Mouse (Mus musculus) heart, postnatal 0 days (tissue): ENCODE measurements around the gene Ahnak. TPM values are rescaled to one million over a fixed set of nuclear protein-coding genes. Genes with fewer than 3 reads are reported as not detected.
A peak's percentile ranks its signal among the peaks of the same experiment; 100 is the strongest.

Experiments
- ATAC-seq: fragments of 200-750 bp; cut with Nextera tagmentation; 2 replicates; pipeline ENCODE4 v1.8.0; 2017; ENCODE audit warnings: low read depth, moderate number of reproducible peaks, moderate library complexity; ENCODE audit not compliant: insufficient read depth
- DNase-seq: peaks from one replicate; pipeline ENCODE4 v3.0.0-alpha.2; 2016; ENCODE audit warnings: low spot score
- H3K27ac ChIP-seq: fragments of 300-500 bp; sonication (generic); 2 replicates; pipeline ENCODE4 v1.5.1; 2014; ENCODE audit warnings: low read depth, mild to moderate bottlenecking
- H3K27me3 ChIP-seq: fragments of 300-500 bp; sonication (generic); 2 replicates; pipeline ENCODE4 v1.6.1; 2014; ENCODE audit warnings: low read length, mixed read lengths; ENCODE audit not compliant: control insufficient read depth, insufficient read depth
- H3K36me3 ChIP-seq: fragments of 300-500 bp; sonication (generic); replicated peaks from 2 replicates; pipeline ENCODE4 v1.6.1; 2014; ENCODE audit warnings: low read length, mixed read lengths; ENCODE audit not compliant: control insufficient read depth, insufficient read depth
- H3K4me1 ChIP-seq: fragments of 300-500 bp; sonication (generic); 2 replicates; pipeline ENCODE4 v1.6.1; 2014; ENCODE audit warnings: antibody characterized with exemption; ENCODE audit not compliant: control insufficient read depth, insufficient read depth
- H3K4me2 ChIP-seq: fragments of 300-500 bp; sonication (generic); 2 replicates; pipeline ENCODE4 v1.6.1; 2014; ENCODE audit warnings: low read depth, mild to moderate bottlenecking, low read length, moderate library complexity
- H3K4me3 ChIP-seq: fragments of 300-500 bp; sonication (generic); 2 replicates; pipeline ENCODE4 v1.5.1; 2014; ENCODE audit warnings: low read depth, low read length
- H3K9ac ChIP-seq: fragments of 300-500 bp; sonication (generic); replicated peaks from 2 replicates; pipeline ENCODE4 v1.6.1; 2014; ENCODE audit warnings: low read depth, low read length, mixed read lengths
- H3K9me3 ChIP-seq: fragments of 300-500 bp; sonication (generic); replicated peaks from 2 replicates; pipeline ENCODE4 v1.6.1; 2016; ENCODE audit warnings: low read length; ENCODE audit not compliant: control insufficient read depth
- CTCF ChIP-seq: IDR thresholded peaks from 2 replicates; pipeline ENCODE4 v1.5.1; 2016; ENCODE audit warnings: antibody characterized with exemption, control low read depth, low read depth
- EP300 ChIP-seq: IDR thresholded peaks from 2 replicates; pipeline ENCODE4 v1.6.1; 2016; ENCODE audit warnings: antibody characterized with exemption, low read depth
- WGBS: fragments of 180-500 bp; shearing (Covaris S2); extraction: QIAGEN DNeasy Blood & Tissue Kit; methylation state at CpG from one replicate; pipeline ENCODE4 v1.1.7; 2014; 5-methylcytosine and 5-hydroxymethylcytosine counted together
- polyA plus RNA-seq: library from polyadenylated mRNA; unstranded; fragments of >200 nt; fragmentation: Nextera tagmentation; extraction: Ambion mirVana; gene quantifications from 2 replicates; pipeline ENCODE4 v1.2.1, GENCODE M21; 2015
- total RNA-seq: library from RNA; depleted of rRNA; stranded (reverse); fragments of >200 nt; gene quantifications from 2 replicates; pipeline ENCODE4 v1.2.3, GENCODE M21; 2014; ENCODE audit warnings: low replicate concordance

Ahnak gene
- total and polyA plus RNA-seq, 2 experiments from 2014 or later, result 56.8 to 122 TPM

- 51% methylated on average over 9 of the region's 9 CpGs for WGBS
- H3K9ac ChIP-seq, result no peak overlapping the region
- H3K27me3 ChIP-seq, result no peaks in the 10 kb centered on the region
- ATAC-seq (no peak), DNase-seq (no peak)
- TF ChIP-seq CTCF (no peak), EP300 (no peak)
- H3K27ac ChIP-seq, result peak overlapping the region; percentile 16; the same call in 1 of the 2 replicates
- H3K4me2 ChIP-seq, result no peak overlapping the region
- H3K36me3 ChIP-seq, result no peaks in the 10 kb centered on the region
- peaks cover 14% of the 10 kb centered on the region; the same call in 1 of the 2 replicates for H3K4me1 ChIP-seq
- no peaks in the 10 kb centered on the region for H3K9me3 ChIP-seq
- no peak overlapping the region for H3K4me3 ChIP-seq
These were observed 76.8 kb downstream of the Ahnak start for GRCm38 (mm10) chr19:9065621-9066561.

- 87% methylated on average over 5 of the region's 5 CpGs for WGBS
- no peak overlapping the region for H3K27ac ChIP-seq
- DNase-seq (no peak), ATAC-seq (no peak)
- no peak overlapping the region for H3K4me3 ChIP-seq
- H3K4me2 ChIP-seq, result no peak overlapping the region
- H3K27me3 ChIP-seq, result no peaks in the 10 kb centered on the region
- H3K4me1 ChIP-seq, result peaks cover 26% of the 10 kb centered on the region
- no peaks in the 10 kb centered on the region for H3K36me3 ChIP-seq
- TF ChIP-seq CTCF (no peak), EP300 (no peak)
- H3K9me3 ChIP-seq, result no peaks in the 10 kb centered on the region
- H3K9ac ChIP-seq, result no peak overlapping the region
These were observed 78.2 kb downstream of the Ahnak start for GRCm38 (mm10) chr19:9067292-9067691.

GRCm38 (mm10) chr19:9069687-9070307 lies 80.7 kb downstream of the Ahnak start:
- no peak for ATAC-seq
- 49% methylated on average over 8 of the region's 8 CpGs for WGBS
- no peaks in the 10 kb centered on the region for H3K9me3 ChIP-seq
- H3K4me2 ChIP-seq, result no peak overlapping the region
- no peak for DNase-seq
- H3K9ac ChIP-seq, result no peak overlapping the region
- peak overlapping the region; percentile 78 for H3K27ac ChIP-seq
- H3K27me3 ChIP-seq, result no peaks in the 10 kb centered on the region
- TF ChIP-seq CTCF (no peak), EP300 (no peak)
- peaks cover 26% of the 10 kb centered on the region for H3K4me1 ChIP-seq
- H3K36me3 ChIP-seq, result no peaks in the 10 kb centered on the region
- H3K4me3 ChIP-seq, result no peak overlapping the region

GRCm38 (mm10) chr19:9070316-9070715 lies 81.2 kb downstream of the Ahnak start:
- H3K4me1 ChIP-seq, result peaks cover 26% of the 10 kb centered on the region
- H3K4me3 ChIP-seq, result no peak overlapping the region
- ATAC-seq (no peak), DNase-seq (no peak)
- H3K9ac ChIP-seq, result no peak overlapping the region
- no peak overlapping the region for H3K4me2 ChIP-seq
- TF ChIP-seq EP300, result no peak
- TF ChIP-seq CTCF, result no peak
- peak overlapping the region; percentile 78 for H3K27ac ChIP-seq
- H3K27me3 ChIP-seq, result no peaks in the 10 kb centered on the region
- no peaks in the 10 kb centered on the region for H3K36me3 ChIP-seq
- 61% methylated on average over 2 of the region's 2 CpGs for WGBS
- H3K9me3 ChIP-seq, result no peaks in the 10 kb centered on the region

- no peaks in the 10 kb centered on the region for H3K36me3 ChIP-seq
- 23% methylated on average over 7 of the region's 7 CpGs for WGBS
- ATAC-seq (peak; percentile 86), DNase-seq (peak; percentile 80)
- H3K9ac ChIP-seq, result no peak overlapping the region
- peak overlapping the region; percentile 78 for H3K27ac ChIP-seq
- H3K9me3 ChIP-seq, result no peaks in the 10 kb centered on the region
- peak; percentile 72; the same call in 1 of the 2 replicates for TF ChIP-seq EP300
- TF ChIP-seq CTCF, result 0 out of 2 replicates have a peak, but pooled peaks have one; percentile 9
- no peak overlapping the region for H3K4me3 ChIP-seq
- H3K27me3 ChIP-seq, result no peaks in the 10 kb centered on the region
- peaks cover 26% of the 10 kb centered on the region for H3K4me1 ChIP-seq
- no peak overlapping the region for H3K4me2 ChIP-seq
These were observed 82.5 kb downstream of the Ahnak start for GRCm38 (mm10) chr19:9071456-9072156.
